Mouse (Mus musculus) layer of hippocampus, postnatal 36 days (tissue): Measurements from ENCODE around the gene Dzip1. TPM values are rescaled to one million over a fixed set of nuclear protein-coding genes. Genes with fewer than 3 reads are reported as not detected.

Source experiments
- DNase-seq, 2 experiments: peaks; one replicate each; pipeline ENCODE4 v3.0.0; 2022
- total RNA-seq, 2 experiments: library from RNA; stranded (reverse); gene quantifications; 2 replicates each; pipeline ENCODE4 v1.2.3; 2021

The Dzip1 gene
- total RNA-seq, 2 experiments from 2014 or later = 115 to 130 TPM

DNA sequence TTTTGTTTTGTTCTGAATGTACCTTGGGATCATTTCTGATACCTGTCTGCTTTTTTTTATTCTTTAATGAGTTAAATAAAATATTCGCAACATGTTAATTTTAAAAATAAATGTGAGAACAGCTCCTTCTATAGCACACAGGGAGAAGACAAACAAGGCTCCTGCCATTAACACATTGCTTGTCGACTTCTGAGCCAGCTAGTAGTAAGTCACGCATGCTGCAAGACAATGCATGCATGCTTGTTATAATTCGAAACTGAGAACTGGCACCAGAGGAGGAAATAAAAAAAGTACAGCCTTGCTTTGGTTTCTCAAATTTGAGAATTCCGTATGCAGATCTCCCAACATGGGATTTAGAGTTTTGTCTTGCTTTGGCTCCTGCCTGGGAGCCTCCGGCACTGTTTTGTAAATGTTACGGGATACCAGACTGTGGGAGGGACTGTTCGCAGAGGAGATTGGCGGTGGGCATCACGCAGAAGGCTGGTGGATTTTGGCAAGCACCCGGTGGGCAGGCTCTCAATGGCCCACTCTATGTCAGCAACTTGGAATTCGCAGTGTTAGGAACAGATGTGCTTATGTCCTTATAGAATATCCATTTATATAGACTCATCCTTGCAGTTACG, 57.0 kb downstream of the Dzip1 start:
- no peak for DNase-seq

DNA sequence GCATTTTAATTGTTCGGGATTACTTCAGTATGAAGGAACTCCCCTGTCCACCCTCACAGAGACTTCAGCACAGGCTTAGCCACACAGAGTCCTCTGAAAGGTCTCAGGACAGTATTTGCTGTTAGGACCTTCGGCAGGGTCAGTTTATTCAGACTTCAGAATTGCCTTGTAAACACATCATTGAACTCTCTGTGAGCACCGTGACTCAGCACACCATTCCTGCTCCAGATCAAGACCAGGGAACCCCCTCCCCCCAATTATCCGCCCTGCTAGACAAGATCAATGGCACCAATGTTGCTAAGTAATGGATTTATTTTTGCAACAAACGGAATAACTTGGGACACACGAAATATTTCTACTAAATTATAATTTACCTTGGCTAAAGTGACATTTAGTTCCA, 57.9 kb downstream of the Dzip1 start:
- DNase-seq = no peak

DNA sequence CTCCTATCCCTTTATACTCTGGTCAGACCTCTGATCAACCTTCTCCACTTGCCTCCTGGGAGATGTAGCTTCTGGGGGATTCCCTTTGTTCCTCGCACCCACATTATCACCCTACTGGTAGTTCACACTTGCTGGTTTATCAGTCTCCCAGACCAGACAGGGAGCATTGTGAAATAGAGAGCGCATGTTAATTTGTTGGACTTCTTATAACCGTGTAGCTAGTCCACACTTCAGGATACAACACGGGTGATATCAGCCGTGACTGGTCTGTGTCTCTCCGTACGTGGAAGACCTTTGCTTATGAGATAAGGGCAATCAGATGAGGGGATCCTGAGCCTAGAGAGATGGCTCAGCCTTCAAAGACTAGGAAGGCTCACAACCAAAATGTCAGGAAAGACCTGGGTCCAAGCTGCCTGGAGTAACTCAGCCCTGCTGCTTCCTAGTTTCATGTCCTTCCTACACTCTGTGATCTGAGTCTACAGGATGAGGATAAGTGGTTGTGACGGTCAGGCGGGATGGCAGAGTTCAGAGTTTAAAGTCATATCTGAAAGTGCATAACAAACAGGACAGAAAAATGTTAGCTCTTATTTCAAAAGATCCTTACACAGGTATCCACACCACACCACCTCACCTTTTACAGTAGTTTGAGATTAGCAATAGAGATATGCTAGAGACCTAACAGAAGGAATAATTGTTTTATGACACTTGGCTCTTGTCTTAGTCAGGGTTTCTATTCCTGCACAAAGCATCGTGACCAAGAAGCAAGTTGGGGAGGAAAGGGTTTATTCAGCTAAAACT, 59.0 kb downstream of the Dzip1 start:
- no peak for DNase-seq

DNA sequence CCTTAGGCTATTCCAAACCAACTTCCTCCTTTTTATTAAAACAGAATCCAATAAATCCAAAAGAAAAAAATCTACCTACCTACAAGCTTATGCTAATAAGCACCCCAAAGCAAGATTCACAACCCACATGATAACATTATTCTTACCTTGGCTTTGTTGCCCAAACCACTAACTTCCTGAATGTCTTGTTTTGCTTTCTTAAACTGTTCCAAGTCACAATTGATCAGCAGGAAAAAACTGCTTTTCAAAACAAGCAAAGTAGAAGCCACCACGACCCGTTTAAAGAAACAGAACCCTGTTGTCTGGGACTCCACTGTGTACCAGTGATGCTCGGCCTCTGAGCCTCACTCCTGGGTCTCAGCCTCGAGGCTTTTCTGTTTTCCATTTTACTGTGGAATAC, 60.4 kb downstream of the Dzip1 start:
- DNase-seq = no peak

DNA sequence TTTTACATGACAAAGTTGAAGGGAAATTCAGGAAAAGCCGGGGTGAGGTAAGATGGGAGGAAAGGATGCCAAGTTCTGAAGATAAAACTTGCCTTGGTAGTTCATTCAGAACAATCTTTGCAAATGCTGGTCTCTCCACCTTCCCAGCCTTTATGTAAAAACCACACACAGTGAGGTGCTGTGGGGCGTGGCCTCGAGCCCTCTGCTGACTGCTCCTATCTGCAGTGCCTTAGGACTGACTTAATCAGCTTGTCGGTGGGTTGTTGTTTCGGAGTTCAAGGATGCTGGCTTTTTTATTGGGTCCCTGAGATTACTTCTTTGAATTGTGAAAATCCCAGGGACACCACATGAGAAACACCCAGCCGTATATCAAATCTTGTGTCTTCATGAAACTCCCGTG, 63.0 kb downstream of the Dzip1 start:
- DNase-seq = no peak

DNA sequence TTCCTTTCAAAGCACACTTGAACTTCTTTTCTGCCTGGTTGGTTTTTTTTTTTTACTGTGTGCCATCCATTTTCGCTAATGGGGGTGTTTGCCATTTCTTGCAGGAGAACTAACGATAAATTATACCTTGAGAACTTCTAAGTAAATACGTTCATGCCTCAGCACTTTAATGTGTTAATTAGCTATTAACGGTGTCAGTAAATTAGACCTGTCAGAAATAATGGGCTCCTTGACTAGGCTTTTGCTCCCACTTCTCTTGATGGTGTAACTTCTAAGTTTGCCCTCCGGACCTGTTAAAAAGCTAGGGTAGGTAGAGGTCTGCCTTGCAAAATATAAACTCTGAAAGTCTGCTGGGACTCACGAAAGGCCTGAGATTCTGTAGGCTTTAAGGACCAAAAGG, 66.9 kb downstream of the Dzip1 start:
- DNase-seq = no peak

DNA sequence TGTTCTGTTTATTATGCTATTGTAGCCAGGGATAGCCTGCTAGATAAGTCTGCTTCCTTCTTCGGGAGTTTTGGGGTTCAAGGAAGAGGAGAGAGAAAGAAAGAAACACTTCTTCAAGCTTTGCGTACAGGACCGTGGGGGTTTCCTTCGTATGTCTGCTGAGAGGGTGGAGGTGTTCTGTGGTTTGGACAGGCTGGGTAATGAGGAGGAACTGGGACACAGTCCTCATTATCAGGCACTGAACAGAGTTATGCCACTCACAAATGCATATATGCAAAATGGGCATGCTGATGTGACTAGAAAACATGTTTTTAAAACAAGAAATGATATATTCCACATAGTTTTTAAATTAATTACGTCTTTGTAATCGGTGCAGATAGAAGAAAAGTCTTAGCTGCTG, 68.7 kb downstream of the Dzip1 start:
- DNase-seq = no peak

DNA sequence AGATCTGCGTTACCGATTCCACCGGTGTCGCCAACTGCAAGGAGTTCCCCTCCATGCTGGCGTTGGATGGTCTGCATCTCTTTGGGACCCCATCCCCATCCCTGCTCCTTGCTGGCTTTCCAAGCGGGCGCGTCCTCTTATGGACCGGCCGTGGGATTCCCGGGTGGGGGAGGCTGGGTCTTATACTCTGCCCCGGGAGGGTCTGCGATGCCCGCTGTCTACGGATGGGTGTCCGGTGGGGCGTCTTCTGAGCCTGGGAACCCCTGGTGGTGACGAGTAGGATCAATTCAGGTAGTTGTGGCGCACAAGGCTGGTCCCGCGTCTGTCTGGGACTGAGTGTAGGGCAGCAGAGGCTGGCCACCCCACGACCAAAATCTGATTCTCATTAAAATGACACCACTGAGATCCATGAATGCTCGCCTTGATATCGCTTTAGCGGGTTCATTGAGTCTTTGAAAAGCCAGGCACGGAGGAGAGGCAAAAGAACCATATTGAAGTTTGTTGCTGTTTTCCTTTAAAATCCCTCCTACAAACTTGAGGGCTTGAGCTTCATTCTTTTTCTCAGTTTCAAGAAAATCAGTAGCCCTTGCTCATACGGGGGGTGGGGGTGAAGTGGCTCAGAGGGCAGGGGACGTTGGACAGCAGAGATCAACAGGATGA, 70.0 kb downstream of the Dzip1 start:
- no peak for DNase-seq

DNA sequence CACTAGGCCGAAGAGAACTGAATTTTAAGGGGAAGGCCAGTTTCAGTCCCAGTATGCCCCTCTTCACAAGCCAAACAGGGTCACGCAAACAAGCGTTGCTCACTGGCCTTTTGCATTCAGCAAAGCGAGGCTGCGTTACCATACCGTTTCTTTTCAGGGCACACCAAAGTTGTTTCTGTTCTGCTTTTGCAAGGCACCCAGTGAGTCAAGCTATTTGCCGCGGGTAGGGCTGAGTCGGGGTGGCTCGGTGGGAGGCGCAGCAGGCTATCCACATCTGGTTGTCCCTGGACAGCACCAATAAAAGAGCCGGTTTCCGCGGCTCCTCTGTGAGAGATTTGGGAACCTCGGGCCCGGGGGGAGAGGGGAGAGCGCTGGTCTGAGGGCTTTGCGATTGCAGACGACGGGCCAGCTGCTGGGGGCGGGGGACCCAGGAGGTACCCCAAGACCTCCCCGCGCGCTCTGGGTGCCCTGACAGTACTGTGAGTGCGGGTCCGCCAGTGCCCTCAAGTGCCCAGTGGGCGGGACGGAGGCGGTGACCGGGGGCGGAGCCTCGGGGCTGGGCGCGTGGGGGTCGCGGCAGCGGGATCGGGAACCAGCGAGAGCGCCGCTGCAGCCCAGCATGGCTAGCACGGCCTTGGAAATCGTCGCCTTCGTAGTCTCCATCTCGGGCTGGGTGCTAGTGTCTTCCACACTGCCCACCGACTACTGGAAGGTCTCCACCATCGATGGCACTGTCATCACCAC, 70.7 kb downstream of the Dzip1 start:
- DNase-seq = peak; percentile 39 to 48

DNA sequence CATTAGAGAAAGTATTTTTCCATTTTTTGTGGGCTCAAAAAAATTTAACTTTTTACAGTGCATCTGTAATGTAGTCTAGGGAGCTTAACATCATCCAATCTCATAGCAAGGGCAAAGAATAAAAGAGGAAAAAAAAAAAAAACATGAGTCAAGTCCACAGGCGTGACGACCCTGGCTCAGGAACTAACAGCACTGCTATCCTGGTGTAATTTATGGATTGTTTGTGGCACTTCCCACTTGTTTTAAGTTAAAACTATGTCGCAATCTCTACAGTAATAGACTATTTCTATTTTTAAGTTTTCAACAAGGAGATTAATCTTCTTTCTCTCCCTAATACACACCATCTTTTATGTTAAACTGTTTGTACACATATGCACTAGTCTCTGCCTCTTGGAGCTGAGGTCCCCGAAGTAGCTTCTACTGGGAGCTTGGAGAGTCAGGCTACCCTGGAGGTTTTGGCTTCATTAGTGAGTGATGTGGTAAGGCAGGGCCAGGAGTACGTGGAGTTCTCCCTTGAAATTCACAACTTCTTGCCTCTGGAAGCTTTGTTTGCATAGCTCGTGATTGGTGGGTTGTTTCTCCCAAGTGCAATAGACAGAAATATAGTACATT, 73.7 kb downstream of the Dzip1 start:
- DNase-seq = no peak

DNA sequence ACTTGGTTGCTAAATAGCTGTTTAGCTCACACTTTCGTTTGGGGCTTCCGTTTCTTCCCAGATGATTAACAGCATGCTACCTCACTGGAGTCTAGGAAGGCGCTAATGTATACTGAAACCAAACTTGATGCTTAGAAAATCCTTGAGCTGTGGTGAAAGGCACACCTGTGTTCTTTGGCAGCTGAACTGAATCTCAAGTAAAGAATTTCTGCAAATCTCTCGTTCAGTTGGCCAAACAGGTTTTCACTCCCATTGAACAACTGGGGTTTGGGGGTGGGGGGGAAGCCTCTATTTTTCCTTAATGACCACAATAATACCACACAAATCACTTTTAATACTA, 74.6 kb downstream of the Dzip1 start:
- no peak for DNase-seq

DNA sequence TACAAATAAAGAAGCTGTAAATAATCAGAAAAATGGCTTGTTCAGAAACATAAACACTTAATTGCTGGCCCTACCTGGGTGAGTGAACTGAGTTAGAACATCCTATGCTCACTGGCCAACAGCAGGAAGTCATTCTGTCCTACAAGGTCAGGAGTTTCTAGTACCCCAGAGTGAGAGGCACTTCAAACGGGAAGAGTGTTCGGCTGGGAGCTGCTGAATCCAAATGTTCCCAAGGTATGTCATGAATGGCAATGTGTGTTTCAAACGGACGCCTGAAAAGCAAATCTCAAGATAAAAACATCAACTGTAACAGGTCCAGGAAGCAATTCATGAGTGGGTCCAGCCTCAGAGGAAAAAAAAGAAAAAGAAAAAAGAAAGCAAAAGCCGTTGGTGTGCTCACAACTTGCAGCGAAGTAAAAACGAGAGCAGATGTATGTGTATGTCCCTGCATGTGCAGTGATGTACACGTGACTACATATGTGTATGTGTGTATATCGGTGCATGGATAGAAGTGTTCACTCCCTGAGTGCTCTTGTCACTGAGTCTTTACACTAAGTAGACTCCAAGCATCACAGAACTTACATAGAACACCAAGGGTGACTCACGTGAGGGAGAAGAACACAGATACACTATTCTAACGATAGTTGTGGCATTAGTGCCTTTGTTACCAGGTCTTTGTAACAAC, 75.1 kb downstream of the Dzip1 start:
- no peak for DNase-seq

DNA sequence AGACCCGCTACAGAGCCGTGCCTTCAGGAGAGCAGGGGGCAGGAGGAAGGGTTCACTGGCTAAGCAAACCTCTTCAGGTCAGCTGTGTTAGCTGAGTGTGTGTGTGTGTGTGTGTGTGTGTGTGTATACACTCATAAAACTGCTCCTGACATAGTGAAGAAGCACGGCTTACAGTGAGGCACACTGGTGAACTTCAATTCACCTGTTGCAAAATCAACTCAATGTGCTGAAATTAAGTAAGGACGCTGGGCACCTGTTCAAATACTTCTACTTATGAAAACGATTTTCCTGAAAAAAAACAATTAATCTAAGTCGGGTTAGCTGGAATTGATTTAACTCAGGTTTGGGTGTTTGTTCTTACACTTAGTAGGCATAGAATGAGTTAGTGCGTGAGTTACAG, 77.1 kb downstream of the Dzip1 start:
- no peak for DNase-seq

DNA sequence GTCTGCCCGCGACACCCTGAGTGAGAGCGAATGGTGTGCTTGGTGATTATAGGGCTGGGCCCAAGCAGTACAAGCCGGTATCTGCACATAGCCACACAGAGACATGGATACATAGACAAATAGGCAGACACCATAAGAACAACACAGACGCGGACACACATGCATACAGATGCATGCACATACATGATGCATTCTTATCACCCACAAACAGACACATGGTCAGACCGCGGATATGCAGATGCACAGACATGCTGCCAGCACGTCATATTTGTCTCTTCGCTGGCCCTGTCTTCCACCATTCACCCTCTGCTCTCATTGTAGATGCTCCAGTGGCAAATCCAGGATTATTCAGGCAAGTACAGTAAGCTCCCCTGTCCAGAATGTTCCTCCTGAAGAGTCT, 78.4 kb downstream of the Dzip1 start:
- DNase-seq = no peak

DNA sequence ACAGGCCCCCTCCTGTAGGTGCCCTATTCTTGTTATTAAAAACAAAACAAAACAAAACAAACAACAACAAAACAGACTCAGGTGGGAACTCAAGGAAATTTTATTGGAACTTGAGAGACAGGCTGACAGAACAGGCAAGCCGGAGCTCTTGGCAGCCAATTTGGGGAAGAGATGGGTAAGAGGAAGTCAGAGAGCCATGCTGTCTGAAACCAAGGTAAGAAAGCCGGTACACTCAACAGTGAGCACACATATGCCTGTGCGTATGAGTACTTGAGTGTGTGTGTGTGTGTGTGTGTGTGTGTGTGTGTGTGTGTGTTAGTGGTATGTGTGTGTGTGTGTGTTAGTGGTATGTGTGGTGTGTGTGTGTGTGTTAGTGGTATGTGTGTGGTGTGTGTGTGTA, 82.9 kb downstream of the Dzip1 start:
- no peak for DNase-seq

DNA sequence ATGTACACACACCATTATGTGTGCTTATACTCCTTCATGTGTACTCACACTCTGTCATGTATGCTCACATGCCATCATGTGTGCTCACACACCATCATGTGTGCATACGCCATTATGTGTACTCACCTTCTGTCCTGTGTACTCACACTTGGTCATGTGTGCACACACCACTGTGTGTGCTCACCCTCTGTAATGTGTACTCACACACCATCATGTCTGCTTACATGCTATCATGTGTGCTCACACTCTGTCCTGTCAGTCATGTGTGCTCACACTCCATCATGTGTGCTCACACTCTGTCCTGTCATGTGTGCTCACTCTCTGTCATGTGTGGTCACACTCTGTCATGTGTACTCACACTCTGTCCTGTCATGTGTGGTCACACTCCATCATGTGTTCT, 85.2 kb downstream of the Dzip1 start:
- no peak for DNase-seq

DNA sequence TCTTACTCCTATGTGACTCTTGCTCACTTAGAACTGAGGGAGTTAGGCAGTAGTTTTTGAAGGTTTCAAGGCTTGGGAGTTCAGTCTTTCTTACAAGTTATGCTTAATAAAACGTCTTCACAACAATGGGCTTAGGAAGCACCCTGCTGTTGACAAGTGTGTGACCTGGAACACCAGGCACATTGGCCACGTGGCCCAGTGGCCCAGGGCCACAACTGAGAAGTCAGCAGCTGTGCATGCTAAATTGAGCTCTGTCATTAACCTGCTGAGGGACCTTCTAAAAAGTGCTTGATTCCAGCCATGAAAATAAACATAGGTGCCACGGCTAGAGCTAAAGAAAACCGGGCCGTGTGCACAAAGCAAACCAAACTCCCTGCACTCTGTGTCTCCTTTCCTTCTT, 85.8 kb downstream of the Dzip1 start:
- DNase-seq = no peak

DNA sequence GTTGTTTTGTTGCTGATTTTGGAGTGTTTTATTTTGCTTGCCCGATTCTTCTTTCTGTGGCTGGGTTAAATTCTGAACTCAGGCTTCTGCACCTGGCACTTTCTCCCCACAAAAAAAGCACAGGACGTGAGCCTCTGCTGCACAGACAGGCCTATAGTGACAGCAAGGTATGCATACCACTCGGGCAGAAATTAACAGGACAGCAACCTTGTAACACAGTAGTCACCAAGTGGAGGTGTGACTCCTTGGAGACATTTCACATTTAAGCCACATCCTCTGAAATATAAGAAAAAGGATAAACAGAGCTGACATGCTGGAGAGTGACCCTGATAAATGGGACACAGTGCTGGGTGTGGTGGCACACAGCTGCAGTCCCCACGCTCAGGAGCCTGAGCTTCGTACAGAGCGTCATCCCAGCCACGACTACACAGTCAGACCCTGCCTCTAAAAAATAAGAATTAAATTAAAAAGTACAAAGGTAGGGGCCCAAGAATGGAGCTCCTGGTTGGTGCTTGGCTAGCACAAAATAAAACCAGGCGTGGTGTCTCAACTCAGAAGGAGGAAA, 86.6 kb downstream of the Dzip1 start:
- no peak for DNase-seq

DNA sequence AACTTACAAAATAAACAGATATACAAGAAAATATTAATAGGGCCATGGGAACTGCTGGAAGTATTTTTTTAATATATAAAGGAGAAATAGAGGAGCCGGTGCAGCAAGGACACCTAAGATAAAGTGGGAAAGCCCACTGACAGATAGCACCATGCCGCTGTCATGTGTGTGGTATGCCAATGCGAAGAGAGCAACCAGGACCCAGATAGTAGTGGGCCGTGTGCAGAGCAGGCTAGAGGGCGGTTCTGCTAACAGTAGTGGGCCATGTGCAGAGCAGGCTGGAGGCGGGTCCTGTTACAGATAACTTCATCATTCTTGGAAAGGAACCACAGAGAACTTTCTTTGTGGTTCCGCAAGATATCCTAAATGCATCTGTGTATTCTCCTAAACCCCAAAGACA, 88.5 kb downstream of the Dzip1 start:
- no peak for DNase-seq

DNA sequence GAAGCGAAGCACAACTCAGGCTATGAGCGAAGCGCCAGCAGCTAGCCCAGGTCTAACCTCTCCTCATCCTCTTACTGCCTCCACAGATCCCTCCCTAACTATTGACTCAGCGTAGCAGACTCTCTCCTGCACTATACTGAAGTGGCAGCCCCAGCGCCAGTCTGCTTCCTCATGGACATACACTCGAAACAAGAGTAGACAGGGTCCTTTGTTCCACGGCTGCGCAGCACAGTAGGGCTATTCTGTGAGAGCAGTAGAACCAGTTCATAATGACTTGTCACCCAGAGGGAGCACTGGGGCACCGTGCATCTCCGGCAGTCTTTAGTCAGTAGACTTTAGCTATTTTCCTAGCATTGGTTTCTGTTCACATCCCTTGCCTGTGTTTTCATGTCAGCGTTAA, 89.1 kb downstream of the Dzip1 start:
- DNase-seq = no peak

DNA sequence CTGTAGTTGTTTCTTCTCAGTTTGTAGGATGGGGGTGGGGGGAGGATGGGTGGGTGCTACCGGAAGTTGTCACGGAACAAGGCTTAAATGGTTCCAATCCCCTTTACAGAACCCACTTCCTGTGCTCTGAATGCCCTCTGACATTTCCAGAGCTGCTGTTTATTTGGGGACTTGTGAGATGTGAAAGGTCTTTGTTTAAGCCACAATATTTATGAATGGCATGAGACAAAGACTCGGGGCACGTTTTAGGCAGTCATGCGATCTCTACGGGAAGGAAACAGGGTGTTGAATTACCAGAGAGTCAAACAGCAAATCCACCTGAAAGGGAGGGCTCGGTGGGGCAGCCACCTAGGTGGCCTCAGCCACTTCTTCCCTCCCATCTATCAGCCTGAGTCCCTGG, 90.9 kb downstream of the Dzip1 start:
- DNase-seq = no peak

DNA sequence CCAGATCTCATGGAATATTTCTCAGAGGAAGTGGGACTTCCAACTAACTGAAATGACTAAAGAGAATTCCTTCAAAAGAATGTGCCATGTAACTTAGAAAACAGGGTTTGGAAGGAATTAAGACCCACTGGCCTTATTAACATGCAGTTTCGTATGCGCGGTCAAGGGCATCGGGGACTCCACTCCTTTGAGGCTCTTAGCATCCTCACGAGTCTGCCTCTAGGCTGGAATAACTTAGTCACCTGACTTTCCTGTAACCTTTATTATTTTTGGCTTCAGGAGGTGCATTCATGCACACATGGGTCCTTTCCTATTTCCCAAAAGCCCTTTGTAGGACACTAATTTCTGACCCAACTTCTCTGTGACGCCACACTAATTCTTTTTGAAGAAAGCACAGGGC, 92.0 kb downstream of the Dzip1 start:
- DNase-seq = no peak
